Mouse (Mus musculus): ENCODE results near the gene Bud13.

DNA sequence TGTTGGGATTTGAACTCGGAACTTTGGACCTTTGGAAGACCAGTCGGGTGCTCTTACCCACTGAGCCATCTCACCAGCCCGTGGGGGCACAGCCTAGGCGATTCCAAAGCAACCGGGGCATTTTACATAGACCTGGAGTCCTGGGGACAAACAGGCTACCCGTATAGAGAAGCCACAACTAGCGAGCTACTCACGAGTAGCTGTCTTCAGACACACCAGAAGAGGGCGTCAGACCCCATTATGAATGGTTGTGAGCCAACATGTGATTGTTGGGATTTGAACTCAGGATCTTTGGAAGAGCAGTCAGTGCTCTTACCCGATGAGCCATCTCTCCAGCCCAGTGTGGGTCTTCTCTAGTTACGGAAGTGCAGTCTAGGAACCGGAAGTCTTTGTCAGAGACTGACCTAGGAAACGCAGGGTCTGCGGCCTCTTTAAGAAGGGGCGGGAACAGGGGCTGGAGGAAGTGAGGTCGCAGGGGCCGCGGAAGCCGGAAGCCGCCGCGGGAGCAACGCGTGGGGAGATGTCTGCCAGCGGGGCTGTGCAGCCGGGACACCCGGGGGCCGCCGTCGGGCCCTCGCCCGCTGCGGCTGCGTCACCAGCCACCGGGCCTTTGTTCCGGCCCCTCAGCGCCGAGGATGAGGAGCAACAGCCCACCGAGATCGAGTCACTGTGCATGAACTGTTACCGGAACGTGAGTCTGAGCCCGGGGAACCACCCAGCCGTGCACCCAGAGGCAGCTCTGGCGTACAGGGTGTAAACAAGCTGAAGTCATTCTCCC, 9.9 kb upstream of the Bud13 start, which contains the start of gene Zpr1:
- TF ChIP-seq POLR2A (IDR thresholded peaks at IDR 0.05; ENCODE audit: low read depth, low read length): peak; percentile 22
- peak; percentile 40; the same call in 1 of the 2 replicates for TF ChIP-seq CTCF (conservative IDR thresholded peaks at IDR 0.05; ENCODE audit: insufficient read depth, insufficient read length, low read depth, low read length)

Measured in kidney, adult 2 months (tissue).